Mouse (Mus musculus): ENCODE data around the gene Sppl2b.

DNA sequence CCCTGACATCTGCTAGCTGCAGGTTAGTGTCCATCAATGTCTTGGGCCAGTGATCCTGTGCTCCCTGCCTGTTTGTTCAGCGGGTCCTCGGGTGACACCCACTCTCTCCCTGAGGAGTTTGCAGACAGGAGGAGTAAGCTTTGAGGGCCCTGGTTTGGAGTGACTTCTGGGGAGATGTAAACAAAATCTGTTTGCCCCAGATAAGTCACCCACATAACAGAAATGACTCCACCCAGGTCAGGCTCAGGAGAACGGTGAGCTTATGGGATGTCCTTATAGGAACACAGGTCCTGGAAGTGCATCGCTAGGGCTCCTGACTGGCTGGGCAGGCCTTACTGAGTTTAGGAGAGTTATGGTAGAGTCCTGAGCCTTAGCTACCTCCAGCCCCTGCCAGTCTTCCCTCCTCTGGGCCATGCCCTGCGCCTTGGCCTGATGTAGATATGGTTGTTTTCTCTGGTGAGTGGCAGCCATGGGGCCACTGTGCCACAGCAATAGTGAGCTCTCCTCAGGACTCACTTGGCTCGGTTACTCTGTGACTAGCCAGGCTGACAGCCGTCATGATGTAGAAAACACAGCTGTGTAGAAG, 3.4 kb downstream of the Sppl2b start:
- TF ChIP-seq CTCF (conservative IDR thresholded peaks at IDR 0.05; ENCODE audit: low read length) (no peak), NANOG (IDR thresholded peaks at IDR 0.05; ENCODE audit: borderline replicate concordance, low read length) (no peak)

All from E14TG2a.4 (cell line).